Mouse (Mus musculus) myocyte (in vitro differentiated cells): ENCODE data around the gene Sf3b6. TPM values are rescaled to one million over a fixed set of nuclear protein-coding genes. Genes with fewer than 3 reads are reported as not detected.
A peak's percentile ranks its signal among the peaks of the same experiment; 100 is the strongest.
"Not testable (repeated sequence)": the region's sequence is repeated elsewhere in the genome, so short reads cannot be mapped to it uniquely, and the experiment has no call there.

Experiments
- H3K27me3 ChIP-seq: one replicate; pipeline ENCODE4 v1.6.1; 2011; ENCODE audit not compliant: control insufficient read depth, insufficient read depth, insufficient read length
- H3K36me3 ChIP-seq: one replicate; pipeline ENCODE4 v1.6.1; 2011; ENCODE audit not compliant: control insufficient read depth, insufficient read depth
- H3K4me2 ChIP-seq: one replicate; pipeline ENCODE4 v1.6.1; 2011; ENCODE audit warnings: low read depth, control low read depth
- H3K4me3 ChIP-seq: one replicate; pipeline ENCODE4 v1.5.1; 2011; ENCODE audit warnings: mild to moderate bottlenecking, control low read depth, moderate library complexity
- H3K79me2 ChIP-seq: one replicate; pipeline ENCODE4 v1.6.1; 2011; ENCODE audit not compliant: control insufficient read depth, insufficient read depth
- H3ac ChIP-seq: one replicate; pipeline ENCODE4 v1.6.1; 2011; ENCODE audit not compliant: control insufficient read depth, insufficient read length
- CEBPB ChIP-seq: IDR thresholded peaks from 2 replicates; pipeline ENCODE4 v1.6.1; 2011; ENCODE audit warnings: mild to moderate bottlenecking, moderate library complexity; ENCODE audit not compliant: poor library complexity, insufficient read depth, severe bottlenecking
- E2F4 ChIP-seq: IDR thresholded peaks from one replicate; pipeline ENCODE4 v1.6.1; 2011; ENCODE audit warnings: mild to moderate bottlenecking, control low read depth, moderate library complexity; ENCODE audit not compliant: insufficient read depth
- MAX ChIP-seq: IDR thresholded peaks from one replicate; pipeline ENCODE4 v1.6.1; 2011; ENCODE audit warnings: low read depth, mild to moderate bottlenecking, control low read depth
- MYOD1 ChIP-seq, 3 experiments: IDR thresholded peaks; one replicate each; pipeline ENCODE4 v1.6.1; 2011; ENCODE audit warnings: control low read depth in 2 of 3, low read depth in 2 of 3, mild to moderate bottlenecking in 2 of 3, moderate library complexity in 1 of 3; ENCODE audit not compliant: insufficient read length in 2 of 3, control insufficient read depth in 1 of 3
- MYOG ChIP-seq, 3 experiments: IDR thresholded peaks; one replicate each; pipeline ENCODE4 v1.6.1; 2011; ENCODE audit warnings: control low read depth in 2 of 3, low read depth in 2 of 3, mild to moderate bottlenecking in 2 of 3; ENCODE audit not compliant: insufficient read length in 2 of 3, control insufficient read depth in 1 of 3, insufficient read depth in 1 of 3
- POLR2A ChIP-seq: IDR thresholded peaks from one replicate; pipeline ENCODE4 v1.6.1; 2011; ENCODE audit warnings: low read depth, mild to moderate bottlenecking, control low read depth, moderate library complexity; ENCODE audit not compliant: insufficient read length
- POLR2AphosphoS2 ChIP-seq: IDR thresholded peaks from one replicate; pipeline ENCODE4 v1.6.1; 2011; ENCODE audit warnings: low read depth, control low read depth; ENCODE audit not compliant: insufficient read length
- REST ChIP-seq: IDR thresholded peaks from one replicate; pipeline ENCODE4 v1.6.1; 2011; ENCODE audit warnings: mild to moderate bottlenecking, control low read depth, moderate library complexity; ENCODE audit not compliant: insufficient read depth, insufficient read length
- SRF ChIP-seq: IDR thresholded peaks from one replicate; pipeline ENCODE4 v1.6.1; 2011; ENCODE audit warnings: low read depth; ENCODE audit not compliant: control insufficient read depth, insufficient read length
- TCF12 ChIP-seq: IDR thresholded peaks from one replicate; pipeline ENCODE4 v1.6.1; 2011; ENCODE audit warnings: mild to moderate bottlenecking, control low read depth; ENCODE audit not compliant: poor library complexity, insufficient read depth, severe bottlenecking
- TCF3 ChIP-seq: IDR thresholded peaks from one replicate; pipeline ENCODE4 v1.6.1; 2011; ENCODE audit warnings: low read depth, control low read depth; ENCODE audit not compliant: insufficient read length
- USF1 ChIP-seq: IDR thresholded peaks from one replicate; pipeline ENCODE4 v1.6.1; 2011; ENCODE audit warnings: low read depth, mild to moderate bottlenecking, control low read depth, moderate library complexity
- polyA plus RNA-seq: library from polyadenylated mRNA; unstranded; fragments of >200 nt; fragmentation: generic; extraction: Trizol; gene quantifications from one replicate; pipeline ENCODE4 v1.2.1, GENCODE M21; 2012; ENCODE audit warnings: missing spikeins

Gene Sf3b6
- polyA plus RNA-seq, 1 experiment = 100.0 TPM

- no peak overlapping the region for H3K4me3 ChIP-seq
- peak overlapping the region; percentile 12 for H3K4me2 ChIP-seq
- no peak for TF ChIP-seq TCF3
- no peak for TF ChIP-seq USF1
- TF ChIP-seq TCF12 = no peak
- no peak for TF ChIP-seq SRF
- peak; percentile 70; the same call in 1 of the 2 replicates for TF ChIP-seq CEBPB
- H3ac ChIP-seq = no peak overlapping the region
- no peaks in the 10 kb centered on the region for H3K27me3 ChIP-seq
- no peaks in the 10 kb centered on the region for H3K36me3 ChIP-seq
- no peaks in the 10 kb centered on the region for H3K79me2 ChIP-seq
Observed at GRCm38 (mm10) chr12:4777734-4778133, 39.6 kb upstream of the Sf3b6 start.

- no peak for TF ChIP-seq MYOD1 (IDR thresholded peaks at IDR 0.05; ENCODE audit: control insufficient read depth in 1 of 3, insufficient read length in 2 of 3, low read depth in 2 of 3)
- TF ChIP-seq MYOG (IDR thresholded peaks at IDR 0.05; ENCODE audit: control insufficient read depth in 1 of 3, insufficient read depth in 1 of 3, insufficient read length in 2 of 3, low read depth in 2 of 3) = no peak
- no peak for TF ChIP-seq TCF3
- no peak for TF ChIP-seq REST
- no peak for TF ChIP-seq CEBPB
- TF ChIP-seq SRF = no peak
- Histone ChIP-seq H3K4me3 (no peak overlapping the region), H3K27me3 (no peaks in the 10 kb centered on the region), H3K79me2 (no peaks in the 10 kb centered on the region), H3K4me2 (no peak overlapping the region), H3K36me3 (no peaks in the 10 kb centered on the region), H3ac (no peak overlapping the region)
Observed at GRCm38 (mm10) chr12:4780245-4780644, 37.1 kb upstream of the Sf3b6 start.

GRCm38 (mm10) chr12:4781270-4781669 is 36.1 kb upstream of the Sf3b6 start:
- Histone ChIP-seq H3K79me2 (no peaks in the 10 kb centered on the region), H3K36me3 (no peaks in the 10 kb centered on the region), H3K4me2 (no peak overlapping the region), H3K27me3 (no peaks in the 10 kb centered on the region), H3K4me3 (no peak overlapping the region), H3ac (no peak overlapping the region)
- TF ChIP-seq REST = no peak
- no peak for TF ChIP-seq SRF
- TF ChIP-seq E2F4 = no peak
- TF ChIP-seq POLR2AphosphoS2 = no peak
- TF ChIP-seq TCF3 = no peak
- no peak for TF ChIP-seq TCF12
- TF ChIP-seq POLR2A = no peak
- TF ChIP-seq MYOG (IDR thresholded peaks at IDR 0.05; ENCODE audit: control insufficient read depth in 1 of 3, insufficient read depth in 1 of 3, insufficient read length in 2 of 3, low read depth in 2 of 3) = no peak
- TF ChIP-seq USF1 = no peak
- TF ChIP-seq MAX = no peak
- no peak for TF ChIP-seq CEBPB
- TF ChIP-seq MYOD1 (IDR thresholded peaks at IDR 0.05; ENCODE audit: control insufficient read depth in 1 of 3, insufficient read length in 2 of 3, low read depth in 2 of 3) = no peak

GRCm38 (mm10) chr12:4781725-4782404 is 35.5 kb upstream of the Sf3b6 start:
- H3K79me2 ChIP-seq, H3K4me2 ChIP-seq, H3K27me3 ChIP-seq, H3ac ChIP-seq, H3K36me3 ChIP-seq, H3K4me3 ChIP-seq: not testable (repeated sequence)
- TF ChIP-seq MYOD1 (IDR thresholded peaks at IDR 0.05; ENCODE audit: control insufficient read depth in 1 of 3, insufficient read length in 2 of 3, low read depth in 2 of 3) = peak in 2 of 3 experiments; percentile 2 to 38

- Histone ChIP-seq H3K27me3 (no peaks in the 10 kb centered on the region), H3ac (no peak overlapping the region), H3K36me3 (no peaks in the 10 kb centered on the region), H3K4me3 (no peak overlapping the region), H3K4me2 (no peak overlapping the region), H3K79me2 (no peaks in the 10 kb centered on the region)
- TF ChIP-seq TCF3 (no peak), CEBPB (no peak), MAX (no peak), MYOG (IDR thresholded peaks at IDR 0.05; ENCODE audit: control insufficient read depth in 1 of 3, insufficient read depth in 1 of 3, insufficient read length in 2 of 3, low read depth in 2 of 3) (no peak), SRF (no peak), POLR2A (no peak), MYOD1 (IDR thresholded peaks at IDR 0.05; ENCODE audit: control insufficient read depth in 1 of 3, insufficient read length in 2 of 3, low read depth in 2 of 3) (no peak), TCF12 (no peak)
Observed at GRCm38 (mm10) chr12:4783598-4783997, 33.7 kb upstream of the Sf3b6 start.
